Mouse (Mus musculus) MEL (cell line): Measurements from ENCODE around the gene Tnfrsf12a.

Source experiments
- CHD1 ChIP-seq: IDR thresholded peaks from 2 replicates; pipeline ENCODE4 v1.6.1; 2012; ENCODE audit warnings: low read depth, mild to moderate bottlenecking, inconsistent platforms, low read length, improper control_type of control experiment
- CTCF ChIP-seq, 3 experiments: IDR thresholded peaks in 2 of 3; conservative IDR thresholded peaks in 1 of 3; 2 replicates each; pipeline ENCODE4 v1.5.1; 2011 to 2012; ENCODE audit warnings: low read length in 3 of 3, low read depth in 2 of 3, mild to moderate bottlenecking in 2 of 3, improper control_type of control experiment in 1 of 3, inconsistent platforms in 1 of 3, mixed read lengths in 1 of 3, moderate library complexity in 1 of 3; ENCODE audit not compliant: control insufficient read depth in 1 of 3, insufficient read depth in 1 of 3, poor library complexity in 1 of 3, severe bottlenecking in 1 of 3
- ELF1 ChIP-seq: IDR thresholded peaks from 2 replicates; pipeline ENCODE4 v1.6.1; 2014; ENCODE audit warnings: low read depth, mild to moderate bottlenecking, inconsistent platforms, low read length, improper control_type of control experiment, moderate library complexity
- EP300 ChIP-seq, 2 experiments: IDR thresholded peaks; 2 replicates each; pipeline ENCODE4 v1.6.1; 2011; ENCODE audit warnings: improper control_type of control experiment in 2 of 2, low read length in 2 of 2, low read depth in 1 of 2, mild to moderate bottlenecking in 1 of 2
- GATA1 ChIP-seq: IDR thresholded peaks from 2 replicates; pipeline ENCODE4 v1.6.1; 2011; ENCODE audit warnings: low read depth, low read length, improper control_type of control experiment
- HCFC1 ChIP-seq: IDR thresholded peaks from 2 replicates; pipeline ENCODE4 v1.6.1; 2012; ENCODE audit warnings: low read depth, mild to moderate bottlenecking, inconsistent platforms, low read length, improper control_type of control experiment, moderate library complexity
- MAZ ChIP-seq: IDR thresholded peaks from 2 replicates; pipeline ENCODE4 v1.6.1; 2012; ENCODE audit warnings: low read depth, mild to moderate bottlenecking, inconsistent platforms, low read length, improper control_type of control experiment
- MEF2A ChIP-seq: IDR thresholded peaks from 2 replicates; pipeline ENCODE4 v1.6.1; 2014; ENCODE audit warnings: low read depth, mild to moderate bottlenecking, inconsistent platforms, low read length, improper control_type of control experiment; ENCODE audit not compliant: poor library complexity, insufficient replicate concordance, severe bottlenecking; ENCODE audit errors: extremely low read depth
- POLR2A ChIP-seq, 2 experiments: IDR thresholded peaks; 2 replicates each; pipeline ENCODE4 v1.6.1; 2011 to 2012; ENCODE audit warnings: low read length in 2 of 2, mild to moderate bottlenecking in 2 of 2, control low read depth in 1 of 2, improper control_type of control experiment in 1 of 2, low read depth in 1 of 2, moderate library complexity in 1 of 2; ENCODE audit not compliant: control insufficient read depth in 1 of 2, insufficient read depth in 1 of 2, poor library complexity in 1 of 2
- RAD21 ChIP-seq: IDR thresholded peaks from 2 replicates; pipeline ENCODE4 v1.6.1; 2011; ENCODE audit warnings: mild to moderate bottlenecking, low read depth, low read length, improper control_type of control experiment
- TAL1 ChIP-seq: IDR thresholded peaks from 2 replicates; pipeline ENCODE4 v1.6.1; 2012; ENCODE audit warnings: mild to moderate bottlenecking, inconsistent platforms, low read length, moderate library complexity, mixed read lengths
- USF1 ChIP-seq: IDR thresholded peaks from 2 replicates; pipeline ENCODE4 v1.6.1; 2014; ENCODE audit warnings: low read depth, mild to moderate bottlenecking, inconsistent platforms, low read length, improper control_type of control experiment, moderate library complexity
- ZC3H11A ChIP-seq: IDR thresholded peaks from 2 replicates; pipeline ENCODE4 v1.6.1; 2012; ENCODE audit warnings: low read depth, mild to moderate bottlenecking, inconsistent platforms, low read length, improper control_type of control experiment
- ZMIZ1 ChIP-seq: IDR thresholded peaks from 2 replicates; pipeline ENCODE4 v1.6.1; 2012; ENCODE audit warnings: low read depth, mild to moderate bottlenecking, inconsistent platforms, low read length, improper control_type of control experiment, moderate library complexity

DNA sequence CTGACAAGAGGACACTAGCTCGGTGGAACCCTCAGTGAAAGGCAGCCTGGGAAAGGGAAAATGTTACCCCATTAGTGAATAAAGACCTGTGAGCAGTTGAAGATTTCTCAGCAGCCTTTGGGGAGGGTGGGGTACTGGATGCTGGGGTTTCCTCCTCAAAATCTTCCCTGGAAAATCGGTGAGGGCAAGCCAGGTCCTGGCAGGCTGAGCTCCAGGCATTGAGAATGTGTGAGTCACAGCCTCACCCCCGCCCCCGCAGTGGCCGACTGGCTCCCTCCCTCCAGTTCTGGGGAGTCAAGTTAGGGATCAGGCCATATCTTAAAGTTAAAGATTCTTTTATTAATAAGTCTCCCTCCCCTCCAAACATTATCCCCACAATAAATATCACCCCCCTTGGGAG, 2.1 kb downstream of the Tnfrsf12a start:
- no peak for TF ChIP-seq USF1
- TF ChIP-seq GATA1 = no peak
- no peak for TF ChIP-seq MAZ
- no peak for TF ChIP-seq CTCF (IDR thresholded peaks at IDR 0.05 in 2 of 3, conservative IDR thresholded peaks at IDR 0.05 in 1 of 3; ENCODE audit: control insufficient read depth in 1 of 3, insufficient read depth in 1 of 3, low read depth in 2 of 3, low read length in 3 of 3, poor library complexity in 1 of 3, severe bottlenecking in 1 of 3)
- no peak for TF ChIP-seq MEF2A
- no peak for TF ChIP-seq POLR2A (IDR thresholded peaks at IDR 0.05; ENCODE audit: control insufficient read depth in 1 of 2, insufficient read depth in 1 of 2, low read depth in 1 of 2, low read length in 2 of 2, poor library complexity in 1 of 2)
- no peak for TF ChIP-seq HCFC1
- TF ChIP-seq ZMIZ1 = no peak
- TF ChIP-seq TAL1 = no peak
- TF ChIP-seq ZC3H11A = no peak
- TF ChIP-seq CHD1 = no peak
- TF ChIP-seq EP300 (IDR thresholded peaks at IDR 0.05; ENCODE audit: low read depth in 1 of 2, low read length in 2 of 2) = no peak
- TF ChIP-seq ELF1 = no peak
- TF ChIP-seq RAD21 = no peak
